Mouse (Mus musculus) B cell, adult 2 months (primary cell): ENCODE measurements around the gene Scrn2.
A peak's percentile ranks its signal among the peaks of the same experiment; 100 is the strongest.

Source experiments
- DNase-seq, 2 experiments: peaks; one replicate each; pipeline ENCODE4 v3.0.0; 2022

The Scrn2 gene

GRCm38 (mm10) chr11:97018583-97019344 lies 11.0 kb upstream of the Scrn2 start:
- peak; percentile 36 to 51 for DNase-seq

- DNase-seq, result peak in 1 of 2 experiments; percentile 25
These were observed 10.4 kb upstream of the Scrn2 start for GRCm38 (mm10) chr11:97019345-97019708.

GRCm38 (mm10) chr11:97021121-97021765 lies 8.5 kb upstream of the Scrn2 start:
- DNase-seq, result peak in 1 of 2 experiments; percentile 35

- peak; percentile 89 for DNase-seq
These were observed 7.8 kb upstream of the Scrn2 start for GRCm38 (mm10) chr11:97021873-97022484.

- no peak for DNase-seq
These were observed 4.8 kb upstream of the Scrn2 start for GRCm38 (mm10) chr11:97024977-97025376.

- DNase-seq, result peak; percentile 93 to 95
These were observed 3.9 kb upstream of the Scrn2 start for GRCm38 (mm10) chr11:97025721-97026344.

- DNase-seq, result no peak
These were observed 688 bp downstream of the Scrn2 start for GRCm38 (mm10) chr11:97030426-97030825.

- no peak for DNase-seq
These were observed 2.2 kb downstream of the Scrn2 start for GRCm38 (mm10) chr11:97031977-97032376.

GRCm38 (mm10) chr11:97032499-97032898 lies 2.8 kb downstream of the Scrn2 start:
- no peak for DNase-seq

GRCm38 (mm10) chr11:97033781-97034180 lies 4.0 kb downstream of the Scrn2 start:
- DNase-seq, result no peak

- no peak for DNase-seq
These were observed 6.4 kb downstream of the Scrn2 start for GRCm38 (mm10) chr11:97036141-97036540.

GRCm38 (mm10) chr11:97038881-97039280 lies 9.1 kb downstream of the Scrn2 start:
- DNase-seq, result no peak

GRCm38 (mm10) chr11:97040301-97041021 lies 10.7 kb downstream of the Scrn2 start:
- DNase-seq, result no peak

GRCm38 (mm10) chr11:97041022-97041899 lies 11.5 kb downstream of the Scrn2 start, which contains the start of the genes Lrrc46 and Mrpl10:
TSS of gene Lrrc46 (minus strand) at chr11:97041407.
TSS of gene Mrpl10 (plus strand) at chr11:97041560.
- DNase-seq, result peak; percentile 92

GRCm38 (mm10) chr11:97044902-97045301 lies 15.2 kb downstream of the Scrn2 start:
- no peak for DNase-seq

GRCm38 (mm10) chr11:97045861-97046260 lies 16.1 kb downstream of the Scrn2 start:
- DNase-seq, result peak; percentile 46 to 50

- no peak for DNase-seq
These were observed 18.4 kb downstream of the Scrn2 start for GRCm38 (mm10) chr11:97048090-97048650.

GRCm38 (mm10) chr11:97049492-97050085 lies 19.9 kb downstream of the Scrn2 start:
- DNase-seq, result no peak

- peak; percentile 65 to 66 for DNase-seq
These were observed 20.6 kb downstream of the Scrn2 start, which contains the start of gene Osbpl7 for GRCm38 (mm10) chr11:97050216-97050943. TSS of gene Osbpl7 (plus strand) at chr11:97050628.
